Mouse (Mus musculus): ENCODE data around the gene Srr. TPM values are rescaled to one million over a fixed set of nuclear protein-coding genes. Genes with fewer than 3 reads are reported as not detected.

Srr gene
- polyA plus RNA-seq (2015; fragmentation: Nextera tagmentation; extraction: Ambion mirVana), result 26.9 and 29.6 TPM in 2 replicates

DNA sequence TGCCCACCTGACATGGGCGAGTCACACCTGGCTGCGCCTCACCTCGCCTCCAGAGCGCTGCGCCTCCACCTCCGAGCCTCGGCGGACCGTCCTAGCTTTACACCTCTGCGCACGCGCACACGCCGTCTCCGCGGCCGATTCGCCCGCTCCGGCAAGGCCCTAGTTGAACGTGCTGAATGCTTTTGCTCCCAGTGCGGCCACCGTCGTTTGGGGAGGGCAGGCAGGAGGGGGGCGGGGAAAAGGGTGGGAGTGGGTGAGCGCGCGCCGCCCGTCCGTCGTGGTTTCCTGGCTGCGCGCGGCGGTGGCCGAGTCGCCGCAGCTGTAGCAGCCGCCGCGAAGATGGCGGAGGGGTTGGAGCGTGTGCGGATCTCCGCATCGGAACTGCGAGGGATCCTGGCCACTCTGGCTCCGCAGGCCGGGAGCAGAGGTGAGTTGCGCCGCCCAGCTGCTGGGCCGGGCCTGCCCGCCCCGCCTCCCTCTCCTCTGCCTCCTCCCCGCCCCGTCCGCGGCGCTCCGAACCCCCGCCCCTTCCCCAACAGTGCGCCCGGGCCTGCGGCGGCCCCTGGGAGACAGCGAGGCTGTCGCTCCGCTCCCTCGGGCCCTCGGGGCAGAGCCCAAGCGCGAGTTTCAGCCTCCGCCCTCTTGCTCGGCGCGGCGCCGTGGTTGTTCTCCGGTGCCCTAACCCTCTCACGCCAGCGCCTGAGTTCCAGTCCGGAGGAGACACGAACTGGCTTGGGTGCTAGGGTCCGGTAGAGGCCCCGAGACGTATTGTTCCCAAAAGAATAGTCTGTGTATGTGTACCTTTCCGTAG lies at the start of gene Srr, which contains the start of gene Smg6:
Gene Srr (minus strand): TSS at position 372 of the 811 bp plus-strand sequence.
Gene Smg6 (plus strand): TSS at position 247 of the 811 bp plus-strand sequence.
- Histone ChIP-seq H3K36me3 (peaks cover 12% of the 10 kb centered on the region; the same call in 1 of the 2 replicates), H3K4me3 (replicated peaks) (peak within 1 kb of the TSS; percentile 94), H3K4me2 (replicated peaks) (peak within 1 kb of the TSS; percentile 53), H3K4me1 (peaks cover 18% of the 10 kb centered on the region), H3K9me3 (replicated peaks) (no peaks in the 10 kb centered on the region), H3K27ac (replicated peaks) (peak within 1 kb of the TSS; percentile 99), H3K27me3 (no peaks in the 10 kb centered on the region), H3K9ac (peak within 1 kb of the TSS; percentile 94)
- under 1% methylated on average over 80 of the region's 88 CpGs for whole genome bisulfite sequencing
- ATAC-seq (ENCODE audit: insufficient number of reproducible peaks, low FRiP score, low TSS enrichment, low read depth), result peak; percentile 96

DNA sequence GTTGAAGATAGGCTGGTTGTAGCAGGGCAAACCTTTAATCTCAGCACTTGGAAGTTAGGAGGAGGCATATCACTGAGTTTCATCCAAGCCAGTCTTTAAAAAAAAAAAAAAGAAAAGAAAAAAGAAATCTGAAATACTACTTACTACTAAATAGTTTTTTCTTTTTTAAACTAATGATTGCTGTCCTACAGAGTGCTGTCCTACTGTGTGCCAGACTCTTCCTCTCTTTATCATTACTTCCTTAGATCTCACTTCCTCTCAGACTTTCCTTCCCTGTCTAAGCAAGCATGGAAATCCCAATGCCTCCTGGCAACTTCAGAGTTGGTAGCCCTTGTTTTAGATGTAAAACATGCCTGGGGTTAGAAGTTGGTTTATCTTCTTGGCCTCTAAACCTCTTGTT lies 48.9 kb upstream of the Srr start:
- no peaks in the 10 kb centered on the region for H3K4me1 ChIP-seq
- no peaks in the 10 kb centered on the region for H3K27me3 ChIP-seq
- H3K36me3 ChIP-seq, result peaks cover 7% of the 10 kb centered on the region; the same call in 1 of the 2 replicates
- no peak overlapping the region for H3K4me2 ChIP-seq (replicated peaks)
- ATAC-seq (ENCODE audit: insufficient number of reproducible peaks, low FRiP score, low TSS enrichment, low read depth), result no peak
- H3K9ac ChIP-seq, result no peak overlapping the region
- H3K27ac ChIP-seq (replicated peaks), result no peak overlapping the region
- no peak overlapping the region for H3K4me3 ChIP-seq (replicated peaks)
- no peaks in the 10 kb centered on the region for H3K9me3 ChIP-seq (replicated peaks)

DNA sequence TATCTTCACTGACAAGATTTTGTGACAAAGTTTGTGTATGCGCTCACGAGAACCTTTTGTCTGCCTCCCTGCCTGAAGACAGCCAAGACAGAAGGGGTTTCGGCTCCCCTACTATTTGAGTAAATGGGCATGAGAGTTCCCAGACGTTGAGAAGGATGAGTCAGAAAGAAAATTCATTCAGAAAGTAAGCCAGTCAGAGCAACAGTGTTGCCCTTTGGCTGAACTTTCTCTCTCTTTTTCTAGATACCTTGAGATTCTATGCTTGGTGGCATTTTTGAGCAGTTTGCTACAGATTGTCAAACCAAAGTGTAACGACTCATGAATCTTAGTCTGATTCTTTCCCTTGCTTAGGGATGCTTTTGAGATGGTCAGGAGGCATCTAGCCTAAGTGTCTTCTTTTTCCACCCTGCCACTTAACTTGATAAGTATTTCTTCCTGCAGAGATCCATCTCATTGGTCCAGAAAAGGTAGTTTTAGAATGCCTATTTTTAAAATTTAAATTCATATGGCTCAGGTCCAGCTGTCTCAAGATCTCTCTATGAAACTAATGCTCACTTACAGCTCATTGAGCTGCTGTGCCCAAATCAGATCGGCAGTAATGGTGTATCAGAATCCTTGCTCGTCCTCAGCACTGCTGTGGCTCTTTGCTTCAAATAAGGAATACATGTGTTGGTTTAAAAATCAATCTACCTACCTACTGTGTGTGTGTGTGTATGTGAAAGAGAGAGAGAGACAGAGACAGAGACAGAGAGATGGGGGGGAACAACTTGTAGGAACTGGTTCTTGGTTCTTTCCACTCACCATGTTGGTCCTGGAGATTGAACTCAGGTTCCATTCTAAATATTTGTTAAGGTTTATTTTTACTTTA lies 47.8 kb upstream of the Srr start:
- H3K4me2 ChIP-seq (replicated peaks), result no peak overlapping the region
- H3K4me3 ChIP-seq (replicated peaks), result no peak overlapping the region
- whole genome bisulfite sequencing, result 71% methylated on average over 7 of the region's 7 CpGs
- H3K4me1 ChIP-seq, result no peaks in the 10 kb centered on the region
- ATAC-seq (ENCODE audit: insufficient number of reproducible peaks, low FRiP score, low TSS enrichment, low read depth), result no peak
- no peak overlapping the region for H3K27ac ChIP-seq (replicated peaks)
- no peak overlapping the region for H3K9ac ChIP-seq
- peaks cover 7% of the 10 kb centered on the region; the same call in 1 of the 2 replicates for H3K36me3 ChIP-seq
- no peaks in the 10 kb centered on the region for H3K27me3 ChIP-seq
- H3K9me3 ChIP-seq (replicated peaks), result no peaks in the 10 kb centered on the region

DNA sequence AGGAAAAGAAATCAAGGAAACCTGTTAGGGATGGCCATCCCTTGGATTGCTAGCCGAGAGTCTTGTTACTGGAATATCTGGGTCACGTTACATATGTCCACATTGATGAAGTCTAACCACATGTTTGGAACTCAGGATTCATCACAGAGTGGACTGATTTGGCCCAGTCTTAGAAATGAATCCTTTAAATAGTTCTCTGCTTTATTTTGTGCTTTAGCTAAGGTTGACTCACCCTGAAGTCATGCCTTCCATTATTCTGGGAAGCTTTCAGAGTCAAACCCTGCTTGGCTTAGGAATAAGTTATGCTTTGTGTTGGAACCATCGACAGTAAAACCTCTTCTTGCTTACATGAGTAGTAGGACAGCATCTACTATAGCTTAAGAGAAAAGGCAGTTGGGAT lies 39.8 kb upstream of the Srr start:
- Histone ChIP-seq H3K4me2 (replicated peaks) (no peak overlapping the region), H3K27me3 (no peaks in the 10 kb centered on the region), H3K4me3 (replicated peaks) (no peak overlapping the region), H3K9ac (no peak overlapping the region), H3K4me1 (no peaks in the 10 kb centered on the region), H3K9me3 (replicated peaks) (no peaks in the 10 kb centered on the region), H3K27ac (replicated peaks) (no peak overlapping the region), H3K36me3 (peaks cover 2% of the 10 kb centered on the region; the same call in 1 of the 2 replicates)
- no peak for ATAC-seq (ENCODE audit: insufficient number of reproducible peaks, low FRiP score, low TSS enrichment, low read depth)
- WGBS, result 86% methylated on average over 3 of the region's 3 CpGs

DNA sequence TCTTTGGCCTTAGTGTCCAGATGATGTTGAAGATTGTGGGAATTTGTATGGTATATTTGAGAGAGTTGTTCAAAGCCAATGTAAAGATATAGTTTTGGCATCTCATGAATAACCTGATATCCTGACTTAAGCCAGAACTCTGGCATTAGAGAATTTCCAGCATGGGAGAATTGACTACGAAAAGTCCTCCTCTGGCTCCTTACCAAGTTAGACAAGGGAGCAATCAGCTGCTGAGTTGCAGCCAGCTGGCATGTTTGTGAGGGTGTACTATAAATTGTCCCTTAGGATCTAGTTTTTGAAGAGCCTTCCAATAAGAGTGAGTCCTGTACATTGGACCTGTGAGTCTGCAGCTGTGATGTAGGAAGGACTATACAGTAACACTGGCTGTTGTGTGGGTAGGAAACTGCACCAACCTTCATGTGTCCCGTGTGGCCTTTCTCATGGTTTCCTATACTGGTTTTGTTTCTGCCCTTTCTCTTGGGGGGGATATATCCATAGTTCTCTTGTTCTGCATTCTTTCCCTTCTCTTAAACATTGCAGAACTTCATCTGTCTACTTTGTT lies 37.2 kb upstream of the Srr start:
- Histone ChIP-seq H3K9me3 (replicated peaks) (no peaks in the 10 kb centered on the region), H3K36me3 (no peaks in the 10 kb centered on the region; the same call in 1 of the 2 replicates), H3K27ac (replicated peaks) (0 out of 2 replicates have a peak overlapping the region, but pooled peaks have one; percentile 1), H3K4me3 (replicated peaks) (no peak overlapping the region), H3K4me1 (no peaks in the 10 kb centered on the region), H3K27me3 (no peaks in the 10 kb centered on the region), H3K9ac (no peak overlapping the region), H3K4me2 (replicated peaks) (no peak overlapping the region)
- no peak for ATAC-seq (ENCODE audit: insufficient number of reproducible peaks, low FRiP score, low TSS enrichment, low read depth)
- WGBS, result 64% methylated on average over 2 of the region's 2 CpGs

DNA sequence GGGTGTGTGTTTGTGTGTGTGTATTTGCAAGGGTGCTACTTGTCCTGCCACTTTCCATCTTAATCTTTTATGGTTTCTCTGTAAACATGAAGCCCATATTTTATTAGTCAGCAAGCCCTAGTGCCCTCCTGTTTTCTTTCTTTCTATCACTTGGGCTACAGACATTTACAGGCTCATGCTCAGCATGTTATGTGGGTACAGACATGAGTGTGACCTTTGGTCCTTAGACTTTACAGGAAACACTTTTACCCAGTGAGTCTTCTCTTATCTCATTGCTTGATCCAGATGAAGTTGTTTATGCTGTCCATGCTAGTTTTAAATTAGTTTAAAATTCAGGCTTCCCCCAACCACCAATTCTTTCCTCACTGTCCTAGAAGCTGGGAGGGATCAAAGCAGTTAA lies 36.2 kb upstream of the Srr start:
- Histone ChIP-seq H3K9me3 (replicated peaks) (no peaks in the 10 kb centered on the region), H3K4me3 (replicated peaks) (no peak overlapping the region), H3K9ac (no peak overlapping the region), H3K4me2 (replicated peaks) (no peak overlapping the region), H3K27me3 (no peaks in the 10 kb centered on the region), H3K36me3 (peaks cover 2% of the 10 kb centered on the region; the same call in 1 of the 2 replicates), H3K27ac (replicated peaks) (no peak overlapping the region), H3K4me1 (no peaks in the 10 kb centered on the region)
- ATAC-seq (ENCODE audit: insufficient number of reproducible peaks, low FRiP score, low TSS enrichment, low read depth), result no peak

DNA sequence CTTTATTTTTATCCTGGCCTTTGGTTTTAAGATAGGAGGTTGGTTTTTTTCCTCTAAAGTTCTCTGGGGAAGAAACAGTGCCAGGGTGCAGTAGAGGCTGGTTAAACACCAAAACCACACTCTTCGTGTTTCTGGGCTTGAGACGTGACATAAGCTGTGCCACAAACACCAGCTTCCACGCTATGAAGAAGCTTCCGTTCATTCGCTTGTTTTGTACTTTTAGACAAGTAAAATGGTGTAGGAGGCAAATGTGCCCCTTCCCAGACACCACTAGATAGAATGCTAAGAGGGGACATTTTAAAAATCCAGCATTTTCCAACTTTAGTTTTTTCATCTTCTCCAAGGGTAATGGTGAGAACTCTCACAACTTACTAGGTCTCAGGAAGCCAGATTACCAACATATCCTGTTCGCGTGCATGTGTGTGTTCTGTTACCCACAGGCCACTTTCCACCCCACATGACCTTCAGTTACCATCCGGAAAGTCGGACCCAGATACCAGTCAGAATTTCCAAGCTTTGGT lies 34.3 kb upstream of the Srr start:
- H3K4me2 ChIP-seq (replicated peaks), result no peak overlapping the region
- peaks cover 6% of the 10 kb centered on the region; the same call in 1 of the 2 replicates for H3K36me3 ChIP-seq
- H3K9ac ChIP-seq, result no peak overlapping the region
- H3K9me3 ChIP-seq (replicated peaks), result no peaks in the 10 kb centered on the region
- no peak overlapping the region for H3K27ac ChIP-seq (replicated peaks)
- 86% methylated on average over 9 of the region's 9 CpGs for WGBS
- ATAC-seq (ENCODE audit: insufficient number of reproducible peaks, low FRiP score, low TSS enrichment, low read depth), result no peak
- no peaks in the 10 kb centered on the region for H3K4me1 ChIP-seq
- no peak overlapping the region for H3K4me3 ChIP-seq (replicated peaks)
- H3K27me3 ChIP-seq, result no peaks in the 10 kb centered on the region

DNA sequence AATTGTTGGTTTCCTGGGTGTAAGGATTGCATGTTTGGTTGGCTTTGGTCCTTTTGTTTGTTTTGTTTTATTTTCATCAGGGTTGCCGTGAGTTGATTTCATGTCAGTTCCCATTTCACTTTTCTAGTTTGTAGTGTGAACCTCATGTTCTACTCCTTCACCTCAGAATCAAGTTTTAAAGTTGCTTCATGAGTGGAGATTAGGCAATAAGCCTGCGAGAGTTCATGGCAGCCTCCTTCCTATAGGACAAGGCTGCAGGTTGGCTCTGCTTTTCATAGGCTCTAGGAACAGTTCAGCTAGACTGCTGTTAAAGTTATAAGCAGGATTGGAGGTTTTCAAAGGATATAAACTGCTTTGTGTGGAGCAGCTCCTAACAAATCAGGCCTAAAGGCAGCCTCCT lies 33.8 kb upstream of the Srr start:
- H3K27ac ChIP-seq (replicated peaks), result no peak overlapping the region
- ATAC-seq (ENCODE audit: insufficient number of reproducible peaks, low FRiP score, low TSS enrichment, low read depth), result no peak
- WGBS, result 82% methylated on average over 2 of the region's 2 CpGs

DNA sequence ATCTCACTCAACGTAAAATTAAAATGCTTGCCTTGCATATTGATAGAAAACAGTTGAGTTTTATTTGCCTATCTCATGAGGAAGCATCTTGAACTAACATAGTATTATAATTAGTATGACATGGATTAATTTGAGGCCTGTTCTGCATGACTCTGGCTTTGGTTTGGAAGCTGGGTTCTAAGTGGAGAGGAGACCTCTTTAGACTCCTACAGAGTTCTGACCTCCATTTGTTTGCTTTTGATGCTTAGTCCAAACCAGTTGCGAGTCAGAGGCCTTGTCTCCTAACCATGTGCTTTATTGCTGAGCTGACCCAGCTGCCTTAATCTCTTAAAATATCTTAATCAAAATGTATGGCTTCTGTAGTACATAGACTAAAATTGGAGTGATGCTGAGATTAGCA lies 31.9 kb upstream of the Srr start:
- H3K4me2 ChIP-seq (replicated peaks), result no peak overlapping the region
- H3K36me3 ChIP-seq, result peaks cover 8% of the 10 kb centered on the region; the same call in 1 of the 2 replicates
- no peaks in the 10 kb centered on the region for H3K27me3 ChIP-seq
- H3K27ac ChIP-seq (replicated peaks), result no peak overlapping the region
- ATAC-seq (ENCODE audit: insufficient number of reproducible peaks, low FRiP score, low TSS enrichment, low read depth), result no peak
- no peaks in the 10 kb centered on the region for H3K9me3 ChIP-seq (replicated peaks)
- H3K4me3 ChIP-seq (replicated peaks), result no peak overlapping the region
- H3K4me1 ChIP-seq, result no peaks in the 10 kb centered on the region
- no peak overlapping the region for H3K9ac ChIP-seq
- 80% methylated on average over 2 of the region's 2 CpGs for WGBS

More for the DNA sequence above, 33.8 kb upstream of the Srr start:
- peaks cover 6% of the 10 kb centered on the region; the same call in 1 of the 2 replicates for H3K36me3 ChIP-seq
- H3K4me2 ChIP-seq (replicated peaks), result no peak overlapping the region
- H3K27me3 ChIP-seq, result no peaks in the 10 kb centered on the region
- no peaks in the 10 kb centered on the region for H3K4me1 ChIP-seq
- H3K9ac ChIP-seq, result no peak overlapping the region
- no peaks in the 10 kb centered on the region for H3K9me3 ChIP-seq (replicated peaks)
- no peak overlapping the region for H3K4me3 ChIP-seq (replicated peaks)

DNA sequence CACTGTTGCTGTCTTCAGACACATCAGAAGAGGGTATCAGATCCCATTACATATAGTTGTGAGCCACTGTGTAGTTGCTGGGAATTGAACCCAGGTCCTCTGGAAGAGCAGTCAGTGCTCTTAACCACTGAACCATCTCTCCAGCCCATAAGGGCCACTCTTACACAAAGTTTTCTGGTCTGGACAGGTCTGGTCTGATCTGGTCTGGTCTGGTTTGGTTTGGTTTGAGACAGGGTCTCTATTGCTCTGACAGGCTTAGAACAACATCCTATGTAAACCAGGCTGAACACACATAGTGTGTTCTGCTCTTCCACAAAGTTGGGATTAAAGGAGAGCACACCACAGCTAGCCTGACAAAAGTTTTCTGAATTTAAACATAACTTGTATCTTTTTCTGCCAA lies 30.3 kb upstream of the Srr start:
- ATAC-seq (ENCODE audit: insufficient number of reproducible peaks, low FRiP score, low TSS enrichment, low read depth), result no peak
- no peak overlapping the region for H3K9ac ChIP-seq
- no peak overlapping the region for H3K27ac ChIP-seq (replicated peaks)
- H3K9me3 ChIP-seq (replicated peaks), result no peaks in the 10 kb centered on the region
- H3K4me2 ChIP-seq (replicated peaks), result no peak overlapping the region
- no peaks in the 10 kb centered on the region for H3K27me3 ChIP-seq
- no peaks in the 10 kb centered on the region for H3K4me1 ChIP-seq
- peaks cover 8% of the 10 kb centered on the region; the same call in 1 of the 2 replicates for H3K36me3 ChIP-seq
- H3K4me3 ChIP-seq (replicated peaks), result no peak overlapping the region

DNA sequence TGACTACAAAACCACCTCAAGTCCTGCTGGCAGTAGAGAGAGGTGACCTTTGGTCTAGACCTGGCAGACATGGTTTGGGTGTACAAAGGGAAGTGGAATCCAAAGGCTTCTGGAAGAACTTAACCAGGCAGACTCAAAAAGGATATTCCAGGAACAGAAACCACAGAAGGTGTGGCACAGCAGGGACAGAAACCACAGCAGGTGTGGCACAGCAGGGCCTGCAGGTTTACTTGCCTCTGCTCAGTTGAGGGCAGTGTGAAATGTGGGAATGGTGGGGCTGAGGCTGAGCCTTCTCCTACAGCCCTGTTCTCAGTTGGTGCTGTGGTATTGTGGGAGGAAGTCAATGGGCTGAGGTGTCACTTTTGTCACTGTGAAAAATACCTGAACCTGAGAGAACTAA lies 29.2 kb upstream of the Srr start:
- no peak for ATAC-seq (ENCODE audit: insufficient number of reproducible peaks, low FRiP score, low TSS enrichment, low read depth)
- H3K36me3 ChIP-seq, result peaks cover 14% of the 10 kb centered on the region; the same call in 1 of the 2 replicates
- H3K27me3 ChIP-seq, result no peaks in the 10 kb centered on the region
- no peak overlapping the region for H3K4me3 ChIP-seq (replicated peaks)
- H3K4me1 ChIP-seq, result no peaks in the 10 kb centered on the region
- no peak overlapping the region for H3K27ac ChIP-seq (replicated peaks)
- H3K4me2 ChIP-seq (replicated peaks), result no peak overlapping the region
- H3K9me3 ChIP-seq (replicated peaks), result no peaks in the 10 kb centered on the region
- no peak overlapping the region for H3K9ac ChIP-seq

Measured in embryonic facial prominence, embryonic 15.5 days (tissue).